Mouse (Mus musculus) neural tube, embryonic 15.5 days (tissue): Measurements from ENCODE around the gene Dbnl. TPM values are rescaled to one million over a fixed set of nuclear protein-coding genes. Genes with fewer than 3 reads are reported as not detected.
A peak's percentile ranks its signal among the peaks of the same experiment; 100 is the strongest.

Experiments used
- ATAC-seq: fragments of 200-750 bp; cut with Nextera tagmentation; 2 replicates; pipeline ENCODE4 v1.8.0; 2017; ENCODE audit warnings: mild to moderate bottlenecking, moderate TSS enrichment, moderate library complexity; ENCODE audit not compliant: low FRiP score
- H3K27ac ChIP-seq: fragments of 300-500 bp; sonication (generic); replicated peaks from 2 replicates; pipeline ENCODE4 v1.5.1; 2015; ENCODE audit warnings: mild to moderate bottlenecking, inconsistent platforms
- H3K27me3 ChIP-seq: fragments of 300-500 bp; sonication (generic); replicated peaks from 2 replicates; pipeline ENCODE4 v1.6.1; 2015; ENCODE audit warnings: inconsistent platforms
- H3K36me3 ChIP-seq: fragments of 300-500 bp; sonication (generic); 2 replicates; pipeline ENCODE4 v1.6.1; 2015; ENCODE audit warnings: inconsistent platforms
- H3K4me1 ChIP-seq: fragments of 300-500 bp; sonication (generic); 2 replicates; pipeline ENCODE4 v1.6.1; 2015; ENCODE audit warnings: inconsistent platforms
- H3K4me2 ChIP-seq: fragments of 300-500 bp; sonication (generic); 2 replicates; pipeline ENCODE4 v1.6.1; 2015; ENCODE audit warnings: inconsistent platforms, mild to moderate bottlenecking, moderate library complexity
- H3K4me3 ChIP-seq: fragments of 300-500 bp; sonication (generic); replicated peaks from 2 replicates; pipeline ENCODE4 v1.5.1; 2015; ENCODE audit warnings: mild to moderate bottlenecking, inconsistent platforms
- H3K9ac ChIP-seq: fragments of 300-500 bp; sonication (generic); replicated peaks from 2 replicates; pipeline ENCODE4 v1.6.1; 2015; ENCODE audit warnings: mild to moderate bottlenecking, inconsistent platforms
- H3K9me3 ChIP-seq: fragments of 300-500 bp; sonication (generic); replicated peaks from 2 replicates; pipeline ENCODE4 v1.6.1; 2016; ENCODE audit warnings: inconsistent platforms
- WGBS: fragments of 180-500 bp; shearing (Covaris S2); methylation state at CpG from one replicate; pipeline ENCODE4 v1.1.7; 2015; ENCODE audit warnings: mixed read lengths; 5-methylcytosine and 5-hydroxymethylcytosine counted together
- polyA plus RNA-seq: library from polyadenylated mRNA; unstranded; fragments of >200 nt; fragmentation: Nextera tagmentation; extraction: Ambion mirVana; gene quantifications from 2 replicates; pipeline ENCODE4 v1.2.1, GENCODE M21; 2015

The Dbnl gene
- polyA plus RNA-seq, 1 experiment from 2014 or later: 131 TPM

DNA sequence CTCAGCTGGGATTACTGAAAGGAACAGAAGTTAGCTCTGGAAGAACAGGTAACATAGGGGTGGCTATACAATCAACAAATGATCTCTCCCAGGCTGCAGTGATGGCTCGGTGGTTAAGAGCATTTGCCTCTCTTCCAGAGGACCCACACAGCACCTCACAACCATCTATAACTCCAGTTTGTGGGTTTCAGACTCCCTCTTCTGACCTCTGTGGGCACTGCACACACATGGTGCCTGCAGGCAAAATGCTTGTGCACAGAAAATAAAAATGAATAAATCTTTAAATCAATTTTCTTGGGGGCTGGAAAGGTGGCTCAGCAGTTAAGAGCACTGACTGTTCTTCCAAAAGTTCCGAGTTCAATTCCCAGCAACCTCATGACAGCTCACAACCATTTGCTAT lies 9.8 kb upstream of the Dbnl start:
- no peak for ATAC-seq
- 71% methylated on average over 2 of the region's 2 CpGs for whole genome bisulfite sequencing
- H3K4me3 ChIP-seq: no peak overlapping the region

DNA sequence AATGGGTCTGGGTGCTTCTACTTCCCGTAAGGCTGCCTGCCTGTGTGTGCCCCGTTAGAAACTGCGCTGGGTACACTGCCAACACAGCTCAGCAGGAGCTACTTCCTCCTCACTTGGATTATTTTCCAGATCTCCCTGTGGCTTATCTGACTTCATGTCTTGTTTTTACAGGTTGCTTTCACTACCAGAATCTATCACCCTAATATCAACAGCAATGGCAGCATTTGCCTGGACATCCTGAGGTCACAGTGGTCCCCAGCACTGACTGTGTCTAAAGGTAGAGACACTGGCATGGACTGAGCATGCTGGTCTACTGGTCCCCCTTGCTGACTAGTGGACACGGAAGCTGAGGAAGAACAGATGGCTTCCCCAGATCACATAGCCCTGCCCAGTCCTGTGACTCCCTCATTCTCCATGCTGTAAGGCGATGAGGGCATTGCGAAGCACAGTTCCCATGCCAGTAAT lies 8.2 kb upstream of the Dbnl start:
- H3K4me1 ChIP-seq: no peaks in the 10 kb centered on the region
- ATAC-seq: no peak
- peaks cover 9% of the 10 kb centered on the region for H3K36me3 ChIP-seq
- no peak overlapping the region for H3K4me3 ChIP-seq
- 93% methylated on average over 6 of the region's 6 CpGs for WGBS
- no peaks in the 10 kb centered on the region for H3K9me3 ChIP-seq
- H3K27me3 ChIP-seq: no peaks in the 10 kb centered on the region
- H3K27ac ChIP-seq: no peak overlapping the region
- no peak overlapping the region for H3K9ac ChIP-seq
- no peak overlapping the region for H3K4me2 ChIP-seq

More for the DNA sequence above, 9.8 kb upstream of the Dbnl start:
- Histone ChIP-seq H3K9ac (no peak overlapping the region), H3K27me3 (no peaks in the 10 kb centered on the region), H3K4me2 (no peak overlapping the region), H3K36me3 (peaks cover 6% of the 10 kb centered on the region), H3K9me3 (no peaks in the 10 kb centered on the region), H3K27ac (no peak overlapping the region), H3K4me1 (no peaks in the 10 kb centered on the region)

DNA sequence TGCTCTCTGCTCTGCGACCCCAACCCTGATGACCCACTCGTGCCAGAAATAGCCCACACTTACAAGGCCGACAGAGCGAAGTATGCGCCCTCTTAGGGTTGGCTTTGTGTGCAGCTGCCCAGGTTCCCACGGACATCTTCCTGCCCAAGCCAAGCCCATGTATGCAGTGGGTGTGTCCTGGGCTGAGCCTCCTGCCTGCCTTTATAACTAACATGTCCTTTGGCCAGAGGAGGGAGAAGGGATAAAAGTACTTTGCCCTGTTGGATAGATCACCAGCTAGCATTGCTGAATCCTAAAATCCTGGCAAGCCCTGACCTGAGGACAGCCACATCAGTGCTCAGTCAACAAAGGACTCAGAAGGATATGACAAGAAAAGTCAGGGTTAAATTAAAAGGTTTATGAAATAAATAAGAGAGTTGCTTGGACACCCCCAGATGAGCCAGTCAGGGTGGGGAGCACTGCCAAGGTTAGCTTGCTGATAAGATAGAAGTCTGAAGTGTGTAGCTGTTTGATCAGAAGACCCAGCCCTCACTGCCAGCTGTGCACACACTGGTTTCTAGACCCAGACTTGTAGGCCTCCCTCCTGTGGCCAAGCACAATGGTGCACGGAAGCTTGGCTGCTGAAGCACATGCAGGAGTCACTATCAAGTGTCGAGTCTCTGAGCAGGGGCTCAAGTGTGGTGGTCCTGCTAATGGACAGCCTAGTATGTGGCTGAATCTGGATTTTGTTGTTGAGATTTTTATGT lies 5.9 kb upstream of the Dbnl start:
- Histone ChIP-seq H3K27ac (no peak overlapping the region), H3K27me3 (no peaks in the 10 kb centered on the region), H3K4me3 (no peak overlapping the region), H3K9ac (no peak overlapping the region), H3K9me3 (no peaks in the 10 kb centered on the region), H3K4me1 (peaks cover 6% of the 10 kb centered on the region), H3K36me3 (peaks cover 9% of the 10 kb centered on the region), H3K4me2 (no peak overlapping the region)
- WGBS: 83% methylated on average over 8 of the region's 8 CpGs
- ATAC-seq: no peak

DNA sequence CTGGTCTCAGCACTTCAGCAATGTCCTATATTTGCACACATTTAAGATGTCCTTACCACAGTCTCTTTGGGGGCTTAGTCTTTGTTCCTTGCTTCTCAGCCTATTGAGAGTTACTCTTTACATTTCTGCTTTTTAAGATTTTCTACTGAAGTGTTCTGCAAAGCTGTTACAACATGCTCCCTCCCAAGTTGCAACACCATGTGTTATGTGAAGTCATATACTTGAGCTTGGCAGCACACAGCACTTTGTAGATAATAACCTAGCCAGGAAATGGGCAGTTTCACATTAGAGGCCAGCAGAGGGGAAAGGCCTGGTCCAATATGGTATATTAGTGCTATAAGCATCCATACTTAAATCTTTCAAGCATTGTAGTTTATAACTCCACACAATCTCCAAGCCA lies 2.6 kb upstream of the Dbnl start:
- H3K9me3 ChIP-seq: no peaks in the 10 kb centered on the region
- H3K4me1 ChIP-seq: peaks cover 26% of the 10 kb centered on the region
- H3K27ac ChIP-seq: no peak overlapping the region
- no peak for ATAC-seq
- H3K4me2 ChIP-seq: no peak overlapping the region
- H3K4me3 ChIP-seq: no peak overlapping the region
- peaks cover 9% of the 10 kb centered on the region for H3K36me3 ChIP-seq
- H3K9ac ChIP-seq: no peak overlapping the region
- H3K27me3 ChIP-seq: no peaks in the 10 kb centered on the region

DNA sequence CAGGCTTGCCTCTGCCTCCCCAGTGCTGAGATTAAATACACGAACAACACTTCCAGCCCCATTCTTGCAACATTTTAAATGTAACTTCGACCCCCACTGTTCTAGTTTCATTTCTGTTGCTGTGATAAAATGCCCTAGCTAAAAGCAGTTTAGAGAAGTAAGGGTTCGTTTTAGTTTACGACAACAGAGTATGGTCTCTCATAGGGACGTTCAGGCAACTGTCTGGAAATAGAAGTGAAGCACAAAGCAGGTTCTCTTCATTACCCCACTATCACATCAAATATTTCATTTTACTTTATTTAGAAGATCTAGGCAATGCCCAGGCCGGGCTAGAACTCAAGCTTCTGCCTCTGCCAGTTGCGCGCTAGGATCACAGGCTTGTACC lies 625 bp upstream of the Dbnl start:
- H3K27me3 ChIP-seq: no peaks in the 10 kb centered on the region
- peak overlapping the region; percentile 93 for H3K27ac ChIP-seq
- peaks cover 26% of the 10 kb centered on the region for H3K4me1 ChIP-seq
- H3K4me2 ChIP-seq: peak overlapping the region; percentile 93
- H3K36me3 ChIP-seq: peaks cover 16% of the 10 kb centered on the region
- 41% methylated on average over 8 of the region's 8 CpGs for WGBS
- no peaks in the 10 kb centered on the region for H3K9me3 ChIP-seq
- peak overlapping the region; percentile 84 for H3K9ac ChIP-seq
- ATAC-seq: no peak
- peak overlapping the region; percentile 94 for H3K4me3 ChIP-seq

DNA sequence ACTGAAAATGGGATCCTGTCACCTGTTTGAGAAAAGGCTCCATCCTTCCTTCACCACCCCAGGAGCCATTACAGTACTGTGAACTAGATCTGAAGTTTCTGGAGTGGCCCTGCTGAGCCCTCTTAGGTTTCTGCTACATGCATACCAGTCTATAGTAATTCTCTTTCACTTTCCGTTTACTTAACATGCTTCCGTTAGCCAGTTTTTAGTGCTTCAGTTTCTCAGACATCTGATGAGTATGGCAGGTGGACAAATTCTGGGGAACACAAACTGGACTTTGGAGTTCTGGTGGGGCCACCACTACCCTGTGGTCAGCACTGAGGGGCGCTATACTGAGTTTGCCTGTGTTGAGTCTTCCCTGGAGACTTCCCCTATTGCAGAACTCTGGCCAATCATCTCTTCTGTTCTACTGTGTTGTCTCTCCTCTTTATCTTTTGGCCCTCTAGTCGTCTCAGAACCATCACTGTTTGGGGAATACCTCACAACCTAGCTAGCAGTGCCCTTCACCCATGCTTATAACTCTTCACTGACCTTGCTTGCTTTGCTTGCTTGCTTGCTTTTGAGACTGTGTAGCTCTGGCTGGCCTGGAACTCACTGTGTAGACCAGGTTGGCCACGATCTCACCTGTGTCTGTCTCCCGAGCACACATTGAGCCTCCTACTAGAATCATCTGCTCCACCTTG lies 924 bp downstream of the Dbnl start:
- Histone ChIP-seq H3K36me3 (peaks cover 26% of the 10 kb centered on the region), H3K4me3 (peak overlapping the region; percentile 94), H3K4me2 (peak overlapping the region; percentile 93), H3K9ac (peak overlapping the region; percentile 84), H3K27ac (peak overlapping the region; percentile 93), H3K27me3 (no peaks in the 10 kb centered on the region), H3K9me3 (no peaks in the 10 kb centered on the region), H3K4me1 (peaks cover 26% of the 10 kb centered on the region)
- whole genome bisulfite sequencing: 76% methylated on average over 6 of the region's 6 CpGs
- ATAC-seq: 0 out of 2 replicates have a peak, but pooled peaks have one; percentile 1

DNA sequence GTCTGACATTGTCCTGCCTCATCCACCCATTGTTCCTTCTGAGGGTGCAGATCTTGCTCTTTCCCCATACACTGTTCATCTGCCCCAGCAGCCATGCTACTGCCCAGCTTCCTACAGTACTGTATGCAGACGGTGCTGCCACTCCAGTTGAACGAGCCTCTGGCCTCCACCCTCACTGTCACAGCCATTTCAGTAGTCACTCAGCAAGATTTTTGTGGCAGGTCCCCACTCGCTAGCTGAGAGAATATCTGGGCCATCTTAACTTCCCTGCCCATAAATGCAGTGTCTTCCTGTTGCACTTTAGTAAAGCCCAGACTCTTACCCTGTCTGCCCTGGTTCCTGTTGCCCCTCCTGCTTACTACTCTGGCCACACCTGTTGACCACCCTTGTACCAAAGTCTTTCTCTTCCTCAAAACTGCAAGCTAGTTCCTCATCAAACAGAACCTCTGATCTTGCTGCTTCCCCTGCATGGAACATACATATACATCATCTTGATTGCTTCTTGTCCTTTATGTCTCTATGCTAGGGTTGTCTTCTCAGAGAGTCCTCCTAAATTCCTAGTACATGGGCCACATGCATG lies 1.6 kb downstream of the Dbnl start:
- Histone ChIP-seq H3K9ac (no peak overlapping the region), H3K4me1 (peaks cover 26% of the 10 kb centered on the region), H3K4me3 (peak overlapping the region; percentile 94), H3K27ac (no peak overlapping the region), H3K27me3 (no peaks in the 10 kb centered on the region), H3K4me2 (peak overlapping the region; percentile 93), H3K36me3 (peaks cover 32% of the 10 kb centered on the region), H3K9me3 (no peaks in the 10 kb centered on the region)
- no peak for ATAC-seq
- WGBS: 83% methylated on average over 3 of the region's 3 CpGs

DNA sequence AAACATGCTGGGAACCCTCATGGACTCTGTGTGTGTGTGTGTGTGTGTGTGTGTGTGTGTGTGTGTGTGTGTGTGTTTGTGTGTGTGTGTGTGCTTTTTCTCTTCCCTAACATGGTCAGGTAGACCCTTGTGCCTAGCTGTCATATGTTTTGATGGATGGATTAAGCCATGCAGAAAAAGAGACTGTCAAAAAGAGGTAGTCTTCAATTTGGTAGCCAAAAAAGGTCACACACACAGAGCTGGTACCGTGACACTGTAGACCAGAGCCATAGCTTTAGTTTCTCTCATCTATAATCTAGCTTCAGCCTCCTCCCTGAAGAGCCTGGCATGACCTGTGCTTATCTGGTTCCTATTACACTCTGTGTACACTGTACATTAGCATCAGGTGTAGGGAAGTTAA lies 2.1 kb downstream of the Dbnl start:
- H3K9me3 ChIP-seq: no peaks in the 10 kb centered on the region

DNA sequence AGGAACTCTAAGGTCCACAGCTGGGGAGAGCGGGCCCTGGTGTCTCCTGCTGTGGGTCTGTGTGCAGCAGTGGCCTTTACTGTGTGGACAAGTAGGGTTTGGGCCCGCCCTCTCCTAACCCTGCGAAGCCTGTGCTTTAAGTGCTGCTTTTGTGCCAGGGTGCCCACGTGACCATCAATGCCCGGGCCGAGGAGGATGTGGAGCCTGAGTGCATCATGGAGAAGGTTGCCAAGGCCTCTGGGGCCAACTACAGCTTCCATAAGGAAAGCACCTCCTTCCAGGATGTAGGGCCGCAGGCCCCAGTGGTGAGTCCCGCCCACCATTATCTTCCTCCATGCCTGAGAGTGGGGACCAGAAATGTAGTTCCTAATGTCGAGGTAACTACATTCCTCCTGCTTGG lies 7.0 kb downstream of the Dbnl start:
- ATAC-seq: no peak
- Histone ChIP-seq H3K4me1 (no peaks in the 10 kb centered on the region), H3K4me2 (no peak overlapping the region), H3K36me3 (peaks cover 85% of the 10 kb centered on the region), H3K9ac (no peak overlapping the region), H3K27ac (no peak overlapping the region), H3K9me3 (no peaks in the 10 kb centered on the region), H3K27me3 (no peaks in the 10 kb centered on the region), H3K4me3 (no peak overlapping the region)
- 90% methylated on average over 9 of the region's 9 CpGs for WGBS

More for the DNA sequence above, 2.1 kb downstream of the Dbnl start:
- 93% methylated on average over 1 of the region's 1 CpGs for WGBS
- Histone ChIP-seq H3K27me3 (no peaks in the 10 kb centered on the region), H3K27ac (no peak overlapping the region), H3K4me1 (peaks cover 26% of the 10 kb centered on the region), H3K4me2 (no peak overlapping the region), H3K4me3 (no peak overlapping the region), H3K9ac (no peak overlapping the region), H3K36me3 (peaks cover 38% of the 10 kb centered on the region)
- no peak for ATAC-seq

DNA sequence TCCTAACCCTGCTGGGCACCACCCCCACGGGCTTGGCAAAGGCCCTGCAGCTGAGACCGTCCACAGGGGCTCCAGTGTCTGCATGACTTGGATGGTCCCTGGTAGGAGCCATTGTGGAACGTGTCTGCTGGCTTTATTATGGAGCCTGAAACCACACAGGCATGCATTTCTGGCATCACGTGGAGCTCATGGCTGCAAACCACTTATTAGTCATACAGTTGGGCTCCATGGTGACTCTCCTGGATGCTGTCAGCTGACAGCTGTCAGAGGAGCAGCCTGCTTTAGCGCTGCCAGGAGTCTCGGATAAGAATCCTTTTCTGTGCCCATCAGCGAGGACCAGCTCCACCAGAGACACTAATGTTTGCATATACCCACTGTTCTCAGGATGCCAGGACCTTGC lies 7.4 kb downstream of the Dbnl start:
- Histone ChIP-seq H3K4me3 (no peak overlapping the region), H3K4me1 (no peaks in the 10 kb centered on the region), H3K9ac (no peak overlapping the region), H3K4me2 (no peak overlapping the region), H3K27me3 (no peaks in the 10 kb centered on the region), H3K36me3 (peaks cover 89% of the 10 kb centered on the region), H3K9me3 (no peaks in the 10 kb centered on the region), H3K27ac (no peak overlapping the region)
- WGBS: 91% methylated on average over 7 of the region's 7 CpGs
- no peak for ATAC-seq

DNA sequence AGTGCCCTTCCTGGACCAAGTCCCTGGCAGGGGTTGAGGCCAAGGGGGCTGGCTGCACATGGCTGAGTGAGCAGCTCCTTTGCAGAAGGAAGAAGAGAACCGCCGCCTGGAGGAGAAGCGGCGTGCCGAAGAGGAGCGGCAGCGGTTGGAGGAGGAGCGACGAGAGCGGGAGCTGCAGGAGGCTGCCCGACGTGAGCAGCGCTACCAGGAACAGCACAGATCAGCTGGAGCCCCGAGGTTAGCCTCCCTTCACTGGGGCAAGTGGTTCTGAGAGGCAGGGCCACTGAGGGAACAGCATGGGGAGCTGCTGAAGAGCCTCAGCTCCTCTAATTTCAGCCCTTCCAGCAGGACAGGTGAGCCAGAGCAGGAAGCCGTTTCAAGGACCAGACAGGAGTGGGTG lies 8.7 kb downstream of the Dbnl start:
- no peak for ATAC-seq
- Histone ChIP-seq H3K4me3 (no peak overlapping the region), H3K4me1 (no peaks in the 10 kb centered on the region), H3K9ac (no peak overlapping the region), H3K27ac (no peak overlapping the region), H3K27me3 (no peaks in the 10 kb centered on the region), H3K9me3 (no peaks in the 10 kb centered on the region), H3K4me2 (no peak overlapping the region), H3K36me3 (peaks cover 90% of the 10 kb centered on the region)
- WGBS: 87% methylated on average over 15 of the region's 15 CpGs

DNA sequence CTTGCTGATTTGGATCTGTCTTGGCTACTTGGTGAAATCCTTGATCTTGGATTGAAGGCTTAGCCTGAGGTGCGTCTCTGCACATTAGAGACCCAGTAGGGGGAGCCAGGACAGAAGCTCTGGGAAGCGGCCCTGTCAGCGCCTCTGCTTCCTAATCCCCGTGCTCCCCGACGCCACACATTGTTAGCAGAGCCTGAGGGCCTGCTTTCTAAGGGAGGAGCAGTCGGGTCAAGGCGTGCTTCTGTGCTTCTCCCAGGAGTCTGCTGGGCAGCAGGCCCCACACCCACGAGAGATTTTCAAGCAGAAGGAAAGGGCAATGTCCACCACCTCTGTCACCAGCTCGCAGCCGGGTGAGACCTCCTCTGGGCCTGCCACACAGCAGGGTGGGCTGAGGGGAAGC lies 9.1 kb downstream of the Dbnl start:
- Histone ChIP-seq H3K4me2 (no peak overlapping the region), H3K27me3 (no peaks in the 10 kb centered on the region)
- 82% methylated on average over 11 of the region's 11 CpGs for WGBS

More for the DNA sequence above, 9.1 kb downstream of the Dbnl start:
- H3K4me1 ChIP-seq: no peaks in the 10 kb centered on the region
- H3K9me3 ChIP-seq: no peaks in the 10 kb centered on the region
- H3K36me3 ChIP-seq: peaks cover 85% of the 10 kb centered on the region
- H3K4me3 ChIP-seq: no peak overlapping the region
- no peak for ATAC-seq
- H3K9ac ChIP-seq: no peak overlapping the region
- no peak overlapping the region for H3K27ac ChIP-seq
